Mouse (Mus musculus) olfactory bulb, adult 2 months (tissue): Measurements from ENCODE around the gene Morc1. TPM values are rescaled to one million over a fixed set of nuclear protein-coding genes. Genes with fewer than 3 reads are reported as not detected.

Experiments used
- H3K27ac ChIP-seq: fragments of 200-500 bp; 2 replicates; pipeline ENCODE4 v1.5.1; 2012; ENCODE audit warnings: low read depth, low read length; ENCODE audit not compliant: insufficient read depth
- H3K4me1 ChIP-seq: fragments of 200-500 bp; 2 replicates; pipeline ENCODE4 v1.6.1; 2012; ENCODE audit warnings: low read length; ENCODE audit not compliant: control insufficient read depth, insufficient read depth
- H3K4me3 ChIP-seq: fragments of 200-500 bp; 2 replicates; pipeline ENCODE4 v1.5.1; 2012; ENCODE audit warnings: mild to moderate bottlenecking, low read depth, low read length, moderate library complexity; ENCODE audit not compliant: insufficient read depth
- CTCF ChIP-seq: fragments of 200-500 bp; IDR thresholded peaks from 2 replicates; pipeline ENCODE4 v1.5.1; 2012; ENCODE audit warnings: low read depth, mild to moderate bottlenecking, low read length, moderate library complexity; ENCODE audit not compliant: insufficient read depth
- POLR2A ChIP-seq: fragments of 200-500 bp; IDR thresholded peaks from 2 replicates; pipeline ENCODE4 v1.6.1; 2012; ENCODE audit warnings: mild to moderate bottlenecking, low read depth, low read length, moderate library complexity; ENCODE audit not compliant: insufficient read depth
- WGBS: fragments of 180-500 bp; shearing (Covaris S2); methylation state at CpG from one replicate; pipeline ENCODE4 v1.1.7; 2018; 5-methylcytosine and 5-hydroxymethylcytosine counted together
- polyA plus RNA-seq: library from polyadenylated mRNA; stranded (reverse); fragments of >200 nt; gene quantifications from 2 replicates; pipeline ENCODE4 v1.2.4, GENCODE M21; 2012; ENCODE audit warnings: low replicate concordance; ENCODE audit not compliant: missing spikeins, insufficient read depth, insufficient read length

The Morc1 gene
- polyA plus RNA-seq, result not detected in 2 replicates

DNA sequence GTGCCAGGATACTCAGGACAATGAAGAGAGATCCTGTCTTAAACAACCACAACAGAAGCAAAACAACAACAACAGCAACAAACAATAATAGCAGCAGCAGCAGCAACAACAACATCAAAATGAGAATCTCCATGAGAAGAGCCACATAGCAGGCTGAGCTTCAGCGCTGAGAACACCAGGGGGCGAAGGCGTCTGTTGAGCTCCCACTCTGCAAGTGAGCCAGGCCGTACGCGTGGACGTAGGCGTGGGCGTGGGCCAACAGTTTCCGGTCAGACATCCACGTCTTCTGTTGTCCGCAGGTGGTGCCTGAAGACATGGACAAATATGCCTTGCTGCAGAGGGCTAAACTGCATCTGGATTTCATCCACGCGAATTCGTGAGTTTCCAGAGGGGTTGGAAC is at the start of gene Morc1:
Morc1 (plus strand) TSS at position 211 of the 400 bp plus-strand sequence.
- Histone ChIP-seq H3K4me1 (peaks cover 7% of the 10 kb centered on the region), H3K27ac (no peak within 1 kb of the TSS), H3K4me3 (no peak within 1 kb of the TSS)
- WGBS, result 88% methylated on average over 15 of the region's 15 CpGs
- TF ChIP-seq POLR2A, result no peak

DNA sequence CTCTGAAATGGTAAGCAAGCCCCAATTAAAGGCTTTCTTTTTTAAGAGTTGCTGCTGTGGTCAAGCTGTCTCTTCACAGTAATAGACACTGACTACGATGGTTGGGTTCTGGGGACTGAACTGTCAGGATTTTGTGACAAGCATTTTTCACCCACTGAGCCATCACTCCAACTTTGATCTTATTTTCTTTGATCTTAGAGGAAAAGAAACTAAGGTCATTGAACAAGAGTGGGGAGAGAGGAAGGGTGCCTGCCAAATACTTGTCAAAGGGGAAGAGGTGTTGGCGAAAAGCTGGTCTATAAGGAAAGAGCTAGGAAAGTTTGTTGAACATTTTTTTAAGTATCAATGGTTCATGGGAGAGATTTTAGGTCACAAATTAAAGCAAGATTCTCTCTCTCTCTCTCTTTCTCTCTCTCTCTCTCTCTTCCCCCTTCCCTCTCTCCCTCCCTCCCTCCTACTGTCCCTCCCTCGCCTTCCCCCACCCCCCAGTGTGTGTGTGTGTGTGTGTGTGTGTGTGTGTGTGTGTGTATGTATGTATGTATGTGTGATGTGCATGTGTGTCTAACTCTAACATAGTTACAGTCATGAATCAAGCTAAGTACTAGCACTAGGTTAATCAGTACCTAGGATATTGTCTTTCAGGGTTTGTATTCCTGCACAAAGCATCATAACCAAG is 47.3 kb upstream of the Morc1 start:
- no peak for TF ChIP-seq POLR2A
- no peak for TF ChIP-seq CTCF
- Histone ChIP-seq H3K4me3 (no peak overlapping the region), H3K4me1 (no peaks in the 10 kb centered on the region), H3K27ac (no peak overlapping the region)
- 86% methylated on average over 2 of the region's 3 CpGs for WGBS

DNA sequence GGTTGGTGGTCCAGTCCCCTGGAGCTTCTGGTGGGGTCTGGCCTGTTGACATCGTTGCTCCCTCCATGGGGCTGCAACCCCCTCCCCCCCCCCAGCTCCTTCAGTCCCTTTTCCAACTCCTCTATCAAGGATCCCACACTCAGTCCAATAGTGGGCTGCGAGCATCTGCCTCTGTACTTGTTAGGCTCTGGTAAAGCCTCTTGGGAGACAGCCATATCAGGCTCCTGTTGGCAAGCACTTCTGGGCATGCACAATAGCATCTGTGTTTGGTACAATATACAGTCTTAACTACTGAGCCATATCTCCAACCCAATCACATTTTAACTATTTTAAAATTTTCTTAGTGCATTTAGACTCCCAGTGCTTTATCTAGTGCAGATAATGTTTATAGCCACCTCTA is 44.1 kb upstream of the Morc1 start:
- Histone ChIP-seq H3K27ac (no peak overlapping the region), H3K4me1 (no peaks in the 10 kb centered on the region), H3K4me3 (no peak overlapping the region)
- 55% methylated on average over 2 of the region's 2 CpGs for WGBS
- TF ChIP-seq CTCF, result no peak
- TF ChIP-seq POLR2A, result no peak

DNA sequence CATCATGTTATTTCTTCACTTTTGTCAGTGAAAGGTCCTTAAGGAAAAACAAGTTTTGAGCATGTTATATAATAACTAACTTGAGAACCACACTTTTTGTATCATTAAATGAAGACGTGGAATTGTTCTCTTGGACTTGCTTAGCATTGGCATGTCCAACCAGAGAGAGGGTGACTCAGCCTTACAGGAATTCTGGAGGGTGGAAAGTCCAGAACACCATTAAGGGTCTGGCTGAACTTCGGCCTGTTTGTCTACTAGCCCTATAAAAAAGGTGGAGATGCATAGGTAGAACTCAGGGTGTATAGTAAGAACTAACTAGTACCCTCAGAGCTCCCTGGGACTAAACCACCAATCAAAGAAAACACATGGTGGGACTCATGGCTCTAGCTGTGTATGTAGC is 35.8 kb upstream of the Morc1 start:
- Histone ChIP-seq H3K4me1 (no peaks in the 10 kb centered on the region), H3K27ac (no peak overlapping the region), H3K4me3 (no peak overlapping the region)
- 92% methylated on average over 2 of the region's 2 CpGs for WGBS
- TF ChIP-seq CTCF (no peak), POLR2A (no peak)

DNA sequence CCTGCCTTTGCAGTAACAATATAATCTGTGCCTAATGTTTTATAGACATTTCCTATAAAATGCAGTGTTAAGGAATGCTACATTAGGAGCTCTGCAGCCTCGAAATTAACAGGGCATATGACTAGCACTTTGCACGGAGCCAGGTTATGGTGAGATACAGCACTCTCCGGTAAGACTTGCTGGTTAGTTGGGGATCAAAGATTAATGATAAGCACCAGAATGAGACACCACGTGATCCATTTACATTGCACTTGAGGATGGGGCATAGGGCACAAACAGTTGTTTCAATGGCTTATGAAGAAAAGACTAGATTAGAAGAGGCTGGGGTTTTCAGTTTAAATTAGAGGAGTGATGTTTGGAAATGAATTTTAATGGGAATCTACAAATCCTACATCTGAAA is 28.1 kb upstream of the Morc1 start:
- WGBS, result 86% methylated on average over 4 of the region's 4 CpGs
- Histone ChIP-seq H3K4me3 (no peak overlapping the region), H3K4me1 (no peaks in the 10 kb centered on the region), H3K27ac (no peak overlapping the region)
- no peak for TF ChIP-seq POLR2A
- no peak for TF ChIP-seq CTCF

GRCm38 (mm10) chr16:48403423-48403822 is 27.6 kb upstream of the Morc1 start:
- no peaks in the 10 kb centered on the region for H3K4me1 ChIP-seq
- WGBS, result 95% methylated on average over 3 of the region's 3 CpGs
- H3K4me3 ChIP-seq, result no peak overlapping the region
- no peak overlapping the region for H3K27ac ChIP-seq
- no peak for TF ChIP-seq POLR2A
- TF ChIP-seq CTCF, result no peak

DNA sequence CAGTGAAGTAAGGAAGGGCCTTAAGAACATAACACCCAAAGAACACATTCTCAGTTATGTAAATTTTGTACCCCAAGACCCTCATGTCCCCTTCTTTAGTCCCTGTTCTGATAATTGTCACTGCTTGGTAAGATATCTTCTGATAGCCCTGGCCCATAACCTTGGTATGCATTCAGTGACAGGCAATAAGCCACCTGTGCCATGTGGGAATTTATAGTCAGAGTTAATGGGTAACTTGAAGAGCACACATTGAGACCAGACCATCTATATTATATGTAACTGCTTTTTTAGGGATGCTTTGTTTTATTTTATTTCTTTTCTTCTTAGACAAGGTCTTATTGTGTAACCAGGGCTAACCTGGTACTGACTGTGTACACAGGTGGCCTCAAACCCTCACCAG is 27.0 kb upstream of the Morc1 start:
- no peaks in the 10 kb centered on the region for H3K4me1 ChIP-seq
- no peak overlapping the region for H3K27ac ChIP-seq
- no peak overlapping the region for H3K4me3 ChIP-seq
- TF ChIP-seq CTCF (no peak), POLR2A (no peak)

DNA sequence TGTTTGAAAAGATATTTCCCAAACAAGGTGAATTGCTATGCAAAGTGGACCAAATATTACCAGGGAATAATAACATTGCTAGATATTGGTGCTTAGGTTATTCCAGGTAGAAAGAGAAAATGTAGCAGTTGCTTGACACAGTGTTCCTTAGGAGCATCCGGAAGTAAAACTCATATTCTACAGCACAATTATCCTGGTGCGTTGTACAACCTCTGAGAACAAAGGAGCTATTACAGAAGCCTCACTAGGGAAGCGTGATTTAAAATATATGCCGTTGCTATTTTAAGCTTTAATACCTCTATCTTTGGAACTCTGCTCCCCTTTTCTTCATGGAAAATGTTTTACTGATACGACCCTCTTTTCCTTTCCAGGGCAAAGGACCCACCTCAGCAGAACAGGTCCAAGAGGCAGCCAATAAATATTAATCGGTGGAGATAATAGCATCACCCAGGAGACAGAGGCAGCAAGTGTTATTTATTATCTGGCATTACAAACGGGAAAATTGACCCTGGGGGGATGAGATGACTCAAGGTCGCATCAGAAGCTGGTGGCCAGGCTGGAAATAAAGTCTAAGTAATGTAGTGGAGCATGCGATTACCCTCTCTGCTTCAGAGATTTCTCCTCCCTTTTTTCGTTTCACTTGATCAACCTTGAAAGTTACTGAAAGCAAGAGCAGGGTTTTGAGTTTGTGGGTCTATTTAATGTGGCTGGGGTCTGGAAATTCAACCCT is 25.2 kb upstream of the Morc1 start:
- Histone ChIP-seq H3K4me1 (no peaks in the 10 kb centered on the region), H3K27ac (no peak overlapping the region), H3K4me3 (no peak overlapping the region)
- 42% methylated on average over 10 of the region's 10 CpGs for WGBS
- no peak for TF ChIP-seq POLR2A
- TF ChIP-seq CTCF, result no peak

DNA sequence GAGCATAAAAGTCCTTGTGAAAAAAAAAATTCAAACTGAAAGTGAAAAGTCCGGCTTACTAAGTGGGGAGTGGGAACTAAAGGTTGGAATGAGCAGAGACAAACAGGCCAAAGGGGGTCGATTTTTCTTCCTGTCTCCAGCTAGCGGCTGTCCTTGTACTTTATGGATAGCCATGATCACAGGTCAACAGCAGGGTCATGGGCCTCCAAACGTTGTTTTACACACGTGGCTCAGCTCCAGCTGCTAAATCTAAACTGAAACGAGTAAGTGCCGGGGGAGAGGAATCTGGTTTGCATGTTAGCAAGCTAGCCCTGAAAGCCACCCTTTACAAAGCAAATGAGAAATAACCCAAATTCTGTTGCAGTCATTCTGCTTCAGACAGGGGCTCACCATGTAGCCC is 21.5 kb upstream of the Morc1 start:
- WGBS, result 79% methylated on average over 7 of the region's 7 CpGs
- Histone ChIP-seq H3K4me1 (no peaks in the 10 kb centered on the region), H3K4me3 (no peak overlapping the region), H3K27ac (no peak overlapping the region)
- TF ChIP-seq CTCF (no peak), POLR2A (no peak)

DNA sequence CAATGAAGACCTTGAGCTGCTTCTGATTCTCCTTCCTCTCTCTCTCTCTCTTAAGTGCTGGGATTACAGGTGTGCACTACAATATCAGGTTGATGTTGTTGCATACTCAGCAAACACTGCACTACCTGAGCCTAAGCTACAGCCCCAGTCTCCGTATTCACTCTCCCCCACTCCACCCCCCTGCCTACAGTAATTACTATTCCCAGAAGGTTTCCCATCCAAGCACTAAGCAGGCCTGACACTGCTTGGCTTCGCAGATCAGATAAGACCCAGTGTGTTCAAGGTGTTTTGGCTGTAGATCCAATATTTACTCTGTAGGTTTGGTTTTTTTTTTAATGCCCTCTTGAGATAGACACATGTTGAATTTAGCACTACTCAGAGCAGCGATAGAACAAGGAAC is 20.9 kb upstream of the Morc1 start:
- Histone ChIP-seq H3K4me3 (no peak overlapping the region), H3K4me1 (no peaks in the 10 kb centered on the region), H3K27ac (no peak overlapping the region)
- TF ChIP-seq POLR2A (no peak), CTCF (no peak)
- 68% methylated on average over 3 of the region's 3 CpGs for WGBS
